Mouse (Mus musculus): ENCODE results near the gene Srsf9.

Srsf9 gene

GRCm38 (mm10) chr5:115326256-115326831 is 633 bp upstream of the Srsf9 start:
- DNase-seq (ENCODE audit: low spot score in 2 of 2), result no peak

GRCm38 (mm10) chr5:115327610-115328548 is 902 bp downstream of the Srsf9 start:
- peak in 1 of 2 experiments; percentile 41 for DNase-seq (ENCODE audit: low spot score in 2 of 2)

DNA sequence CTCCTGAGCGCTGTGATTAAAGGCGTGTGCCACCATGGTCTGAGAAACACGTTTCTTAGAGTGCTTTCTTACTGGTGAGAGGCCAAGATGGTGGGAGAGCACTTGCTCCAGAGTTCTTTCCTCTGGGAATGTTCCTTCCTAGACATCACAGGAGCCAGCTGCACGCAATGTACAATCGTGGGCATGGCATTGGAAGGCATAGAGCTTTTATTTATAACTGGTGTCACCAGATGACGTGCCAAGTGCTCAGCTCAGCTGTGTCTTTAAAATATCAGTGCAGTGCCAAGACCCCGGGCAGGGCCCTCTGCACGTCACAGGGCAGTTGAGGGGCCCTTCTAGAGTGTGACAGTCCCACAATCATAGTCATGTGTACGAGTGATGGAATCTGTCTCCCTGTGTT is 4.0 kb downstream of the Srsf9 start:
- DNase-seq (ENCODE audit: low spot score in 2 of 2), result no peak

DNA sequence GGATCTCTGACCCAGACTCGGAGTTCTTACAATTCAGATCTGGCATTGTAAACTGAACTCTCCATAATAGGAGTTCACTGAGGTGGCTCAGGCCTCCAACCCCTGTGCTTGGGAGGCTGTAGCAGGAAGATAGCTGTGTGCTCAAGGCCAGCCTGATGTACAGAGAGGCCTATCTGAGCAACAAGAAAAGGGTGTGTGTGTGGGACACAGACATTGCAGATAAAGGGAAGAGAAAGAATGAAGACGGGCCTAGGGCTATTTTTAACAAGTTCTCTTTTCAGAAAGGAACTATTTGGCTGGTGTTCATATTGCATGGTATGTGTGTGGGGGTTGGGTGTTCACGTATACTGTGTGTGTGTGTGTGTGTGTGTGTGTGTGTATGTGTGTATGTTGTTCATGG is 6.6 kb downstream of the Srsf9 start:
- no peak for DNase-seq (ENCODE audit: low spot score in 2 of 2)

- no peak for DNase-seq (ENCODE audit: low spot score in 2 of 2)
Observed at GRCm38 (mm10) chr5:115340007-115340406, 13.0 kb downstream of the Srsf9 start.

- DNase-seq (ENCODE audit: low spot score in 2 of 2), result peak; percentile 82 to 86
Observed at GRCm38 (mm10) chr5:115340577-115341313, 13.8 kb downstream of the Srsf9 start, which contains the start of the genes Gatc and Triap1. Gene Gatc, minus strand, starts transcription at chr5:115341178. Gene Triap1, plus strand, starts transcription at chr5:115341225.

DNA sequence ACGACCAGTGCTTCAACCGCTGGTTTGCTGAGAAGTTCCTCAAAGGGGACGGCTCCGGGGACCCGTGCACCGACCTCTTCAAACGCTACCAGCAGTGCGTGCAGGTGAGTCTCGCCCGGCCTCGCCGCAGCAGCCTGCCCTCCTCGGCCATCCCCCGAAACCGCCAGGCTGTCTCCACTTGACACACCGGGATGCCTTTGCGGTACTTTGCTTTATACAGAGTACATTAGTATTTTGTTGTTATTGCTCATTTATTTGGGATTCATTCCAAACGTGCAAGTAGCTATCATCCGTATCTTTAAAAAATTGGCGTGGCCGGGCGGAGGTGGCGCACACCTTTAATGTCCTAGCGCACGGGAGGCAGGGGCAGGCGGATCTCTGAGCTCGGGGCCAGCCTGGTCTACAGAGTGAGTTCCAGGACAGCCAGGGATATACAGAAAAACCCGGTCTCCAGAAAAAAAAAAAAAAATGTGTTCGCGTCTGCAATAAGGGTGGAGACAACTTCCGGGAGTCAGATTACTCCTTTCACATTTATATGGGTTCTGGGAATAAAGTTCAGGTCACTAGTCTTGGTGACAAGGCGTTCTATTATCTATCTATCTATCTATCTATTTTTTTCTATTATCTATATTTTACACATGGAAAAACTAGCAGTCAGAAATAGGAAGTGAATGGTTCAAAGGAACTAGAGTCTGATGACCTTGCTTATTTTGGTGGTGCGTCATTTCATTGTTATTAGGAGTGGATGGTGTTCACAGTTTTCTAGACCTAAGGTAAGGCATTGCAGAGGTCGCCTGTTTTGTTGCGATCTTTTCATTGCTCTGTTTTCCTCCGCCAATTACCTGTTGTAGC is 14.6 kb downstream of the Srsf9 start:
- no peak for DNase-seq (ENCODE audit: low spot score in 2 of 2)

DNA sequence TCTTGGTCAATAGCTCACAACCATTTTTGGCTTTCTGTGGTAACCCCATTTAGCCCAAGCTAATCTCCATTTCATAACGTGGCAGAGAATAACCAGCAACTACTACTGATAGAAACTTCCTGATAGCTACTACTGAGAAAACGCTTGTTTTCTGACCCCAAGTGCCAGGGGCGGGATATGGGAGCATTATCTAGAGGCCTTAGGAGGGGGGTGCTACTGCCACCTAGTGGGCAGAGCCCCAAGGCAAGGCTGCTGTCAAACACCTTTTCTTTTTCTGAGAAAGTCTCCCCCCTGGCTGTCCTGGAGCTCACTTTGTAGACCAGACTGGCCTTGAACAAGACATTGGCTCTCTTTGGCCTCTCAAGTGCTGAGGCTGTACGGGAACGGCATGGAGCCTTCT is 20.6 kb downstream of the Srsf9 start:
- DNase-seq (ENCODE audit: low spot score in 2 of 2), result peak; percentile 75 to 84

- DNase-seq (ENCODE audit: low spot score in 2 of 2), result peak; percentile 97 to 98
Observed at GRCm38 (mm10) chr5:115348546-115349224, 21.7 kb downstream of the Srsf9 start, which contains the start of gene Cox6a1. Gene Cox6a1, minus strand, starts transcription at chr5:115348981.

- no peak for DNase-seq (ENCODE audit: low spot score in 2 of 2)
Observed at GRCm38 (mm10) chr5:115349225-115349555, 22.2 kb downstream of the Srsf9 start.

GRCm38 (mm10) chr5:115351348-115351747 is 24.4 kb downstream of the Srsf9 start:
- no peak for DNase-seq (ENCODE audit: low spot score in 2 of 2)

GRCm38 (mm10) chr5:115355070-115355469 is 28.1 kb downstream of the Srsf9 start:
- no peak for DNase-seq (ENCODE audit: low spot score in 2 of 2)

- DNase-seq (ENCODE audit: low spot score in 2 of 2), result peak; percentile 67 to 70
Observed at GRCm38 (mm10) chr5:115358872-115359271, 31.9 kb downstream of the Srsf9 start.

- DNase-seq (ENCODE audit: low spot score in 2 of 2), result no peak
Observed at GRCm38 (mm10) chr5:115359438-115359837, 32.5 kb downstream of the Srsf9 start.

GRCm38 (mm10) chr5:115359851-115360372 is 32.9 kb downstream of the Srsf9 start:
- no peak for DNase-seq (ENCODE audit: low spot score in 2 of 2)

- DNase-seq (ENCODE audit: low spot score in 2 of 2), result no peak
Observed at GRCm38 (mm10) chr5:115362216-115362615, 35.2 kb downstream of the Srsf9 start.

- no peak for DNase-seq (ENCODE audit: low spot score in 2 of 2)
Observed at GRCm38 (mm10) chr5:115362819-115363714, 36.1 kb downstream of the Srsf9 start.

GRCm38 (mm10) chr5:115364782-115365181 is 37.8 kb downstream of the Srsf9 start:
- DNase-seq (ENCODE audit: low spot score in 2 of 2), result no peak

GRCm38 (mm10) chr5:115371736-115372135 is 44.8 kb downstream of the Srsf9 start:
- no peak for DNase-seq (ENCODE audit: low spot score in 2 of 2)
